Mouse (Mus musculus): Measurements from ENCODE around the gene Mpdu1. TPM values are rescaled to one million over a fixed set of nuclear protein-coding genes. Genes with fewer than 3 reads are reported as not detected.
A peak's percentile ranks its signal among the peaks of the same experiment; 100 is the strongest.

Gene Mpdu1
- polyA plus RNA-seq, 1 experiment from 2014 or later = 82.6 TPM

DNA sequence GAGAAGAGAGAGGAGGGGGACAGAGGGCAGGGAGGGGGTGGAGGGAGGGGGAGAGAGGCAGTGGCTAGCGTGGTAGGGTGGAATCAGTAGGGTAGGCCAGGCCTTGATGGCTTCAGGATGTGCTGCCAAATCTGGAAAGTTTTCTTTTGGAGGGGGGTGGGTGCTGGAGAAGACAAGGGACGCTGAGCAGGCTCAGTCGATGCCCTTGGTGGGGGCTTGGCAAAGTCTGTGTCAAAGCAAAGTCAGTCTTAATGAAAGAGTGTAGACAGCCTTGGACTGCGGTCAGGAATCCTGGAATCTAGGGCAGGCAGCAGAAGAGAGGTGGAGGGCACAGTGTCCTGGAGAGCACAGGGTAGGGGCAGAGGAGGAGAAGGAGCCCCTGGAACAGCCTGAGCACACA lies 51.5 kb downstream of the Mpdu1 start:
- WGBS = 65% methylated on average over 4 of the region's 4 CpGs
- TF ChIP-seq CTCF (IDR thresholded peaks at IDR 0.05; ENCODE audit: low read depth) = no peak

DNA sequence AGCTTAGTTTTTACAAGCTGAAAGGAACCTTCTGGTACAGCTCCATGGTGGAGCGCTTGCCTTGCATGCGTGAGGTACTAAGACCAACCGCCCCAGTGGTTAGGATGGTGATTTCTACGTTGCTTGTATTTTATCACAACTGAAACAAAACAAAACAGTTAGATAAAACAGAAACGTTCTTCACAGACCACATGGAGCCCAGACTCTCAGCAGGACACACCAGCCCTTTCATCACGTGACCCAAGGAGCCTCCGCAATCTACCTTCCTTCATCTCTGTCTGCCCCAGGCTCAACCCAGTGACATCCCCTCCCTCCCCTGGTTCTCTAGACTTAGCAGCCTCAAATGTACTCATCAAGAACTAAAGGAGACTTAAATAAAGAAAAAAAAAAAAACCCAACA lies 53.0 kb downstream of the Mpdu1 start:
- no peak for DNase-seq (ENCODE audit: low spot score)
- H3K27ac ChIP-seq = no peak overlapping the region
- no peaks in the 10 kb centered on the region for H3K27me3 ChIP-seq (ENCODE audit: insufficient read depth, low read length)
- ATAC-seq (replicated peaks; ENCODE audit: low FRiP score, low read depth) = no peak
- H3K4me2 ChIP-seq (ENCODE audit: low read length) = no peak overlapping the region
- no peaks in the 10 kb centered on the region for H3K9me3 ChIP-seq (replicated peaks; ENCODE audit: low read length)
- no peak overlapping the region for H3K9ac ChIP-seq (ENCODE audit: low read depth, low read length)
- H3K4me3 ChIP-seq (replicated peaks; ENCODE audit: low read depth, low read length) = no peak overlapping the region
- H3K4me1 ChIP-seq (replicated peaks; ENCODE audit: insufficient read depth, low read length) = peaks cover 5% of the 10 kb centered on the region; the same call in 1 of the 2 replicates
- 68% methylated on average over 7 of the region's 7 CpGs for WGBS
- no peak for TF ChIP-seq CTCF (IDR thresholded peaks at IDR 0.05; ENCODE audit: low read depth)
- H3K36me3 ChIP-seq (ENCODE audit: insufficient read depth, low read length) = no peaks in the 10 kb centered on the region

More for the DNA sequence above, 51.5 kb downstream of the Mpdu1 start:
- H3K4me1 ChIP-seq (replicated peaks; ENCODE audit: insufficient read depth, low read length) = peaks cover 5% of the 10 kb centered on the region; the same call in 1 of the 2 replicates
- no peak overlapping the region for H3K27ac ChIP-seq
- no peaks in the 10 kb centered on the region for H3K27me3 ChIP-seq (ENCODE audit: insufficient read depth, low read length)
- H3K4me3 ChIP-seq (replicated peaks; ENCODE audit: low read depth, low read length) = no peak overlapping the region
- no peak for DNase-seq (ENCODE audit: low spot score)
- no peaks in the 10 kb centered on the region for H3K36me3 ChIP-seq (ENCODE audit: insufficient read depth, low read length)
- no peak overlapping the region for H3K4me2 ChIP-seq (ENCODE audit: low read length)
- H3K9ac ChIP-seq (ENCODE audit: low read depth, low read length) = no peak overlapping the region
- H3K9me3 ChIP-seq (replicated peaks; ENCODE audit: low read length) = no peaks in the 10 kb centered on the region
- ATAC-seq (replicated peaks; ENCODE audit: low FRiP score, low read depth) = no peak

DNA sequence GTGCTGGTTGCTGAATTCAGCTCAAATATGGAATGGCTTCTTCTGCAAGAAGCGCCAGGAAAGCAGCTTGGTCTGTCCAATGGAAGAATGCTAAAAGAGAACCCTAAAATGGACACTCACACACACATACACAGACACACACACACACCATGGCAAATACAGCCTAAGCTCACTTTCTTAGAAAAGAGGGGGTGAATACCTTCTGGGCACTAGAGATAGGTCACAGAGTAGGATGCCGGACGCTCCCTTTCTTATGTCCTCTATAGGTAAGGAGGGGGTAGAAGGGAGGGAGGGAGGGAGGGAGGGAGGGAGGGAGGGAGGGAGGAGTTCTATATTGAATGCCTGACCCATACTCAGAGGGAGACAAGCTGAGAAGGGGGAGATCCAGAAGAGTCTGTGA lies 53.9 kb downstream of the Mpdu1 start:
- WGBS = 84% methylated on average over 3 of the region's 3 CpGs
- no peak for TF ChIP-seq CTCF (IDR thresholded peaks at IDR 0.05; ENCODE audit: low read depth)

GRCm38 (mm10) chr11:69606832-69607231 lies 55.6 kb downstream of the Mpdu1 start:
- no peak for TF ChIP-seq CTCF (IDR thresholded peaks at IDR 0.05; ENCODE audit: low read depth)
- H3K4me2 ChIP-seq (ENCODE audit: low read length) = no peak overlapping the region
- peaks cover 5% of the 10 kb centered on the region; the same call in 1 of the 2 replicates for H3K4me1 ChIP-seq (replicated peaks; ENCODE audit: insufficient read depth, low read length)
- H3K27ac ChIP-seq = no peak overlapping the region
- ATAC-seq (replicated peaks; ENCODE audit: low FRiP score, low read depth) (no peak), DNase-seq (ENCODE audit: low spot score) (no peak)
- H3K27me3 ChIP-seq (ENCODE audit: insufficient read depth, low read length) = no peaks in the 10 kb centered on the region
- WGBS = 81% methylated on average over 2 of the region's 2 CpGs
- H3K9me3 ChIP-seq (replicated peaks; ENCODE audit: low read length) = no peaks in the 10 kb centered on the region
- H3K36me3 ChIP-seq (ENCODE audit: insufficient read depth, low read length) = no peaks in the 10 kb centered on the region
- no peak overlapping the region for H3K9ac ChIP-seq (ENCODE audit: low read depth, low read length)
- H3K4me3 ChIP-seq (replicated peaks; ENCODE audit: low read depth, low read length) = no peak overlapping the region

More for the DNA sequence above, 53.9 kb downstream of the Mpdu1 start:
- no peak overlapping the region for H3K4me3 ChIP-seq (replicated peaks; ENCODE audit: low read depth, low read length)
- no peaks in the 10 kb centered on the region for H3K9me3 ChIP-seq (replicated peaks; ENCODE audit: low read length)
- no peak overlapping the region for H3K9ac ChIP-seq (ENCODE audit: low read depth, low read length)
- no peak overlapping the region for H3K4me2 ChIP-seq (ENCODE audit: low read length)
- H3K36me3 ChIP-seq (ENCODE audit: insufficient read depth, low read length) = no peaks in the 10 kb centered on the region
- peaks cover 3% of the 10 kb centered on the region; the same call in 1 of the 2 replicates for H3K4me1 ChIP-seq (replicated peaks; ENCODE audit: insufficient read depth, low read length)
- DNase-seq (ENCODE audit: low spot score) = no peak
- no peak for ATAC-seq (replicated peaks; ENCODE audit: low FRiP score, low read depth)
- H3K27me3 ChIP-seq (ENCODE audit: insufficient read depth, low read length) = no peaks in the 10 kb centered on the region
- H3K27ac ChIP-seq = no peak overlapping the region

MicroRNA genes within 50 kb of the gene (microRNA counts, 519-probe panel; counts per million panel counts)
- microRNA mmu-miR-1934 (330 counts per million, percentile 68 among the panel's probes with 10 or more counts), microRNA mmu-miR-467f (330 counts per million, percentile 68 among the panel's probes with 10 or more counts)

Small RNA genes lying within 50 kb of the gene (microRNA-seq; reads per million reads assigned to microRNA genes)
- gene Mir1934 (2.8 reads per million, percentile 6 among the genes with 10 or more reads in this experiment), gene Mir467f (not detected)

Other genes starting within 250 kb of the Mpdu1 start
- gene Kdm6b, start 249.0 kb downstream of the Mpdu1 start, polyA plus RNA-seq (2015; fragmentation: Nextera tagmentation; extraction: Ambion mirVana) = 23.2 and 26.8 TPM in 2 replicates
- 0.32 and 0.52 TPM in 2 replicates for gene Dnah2, start 113.5 kb downstream of the Mpdu1 start, polyA plus RNA-seq (2015; fragmentation: Nextera tagmentation; extraction: Ambion mirVana)
- gene Efnb3, start 102.4 kb downstream of the Mpdu1 start, polyA plus RNA-seq (2015; fragmentation: Nextera tagmentation; extraction: Ambion mirVana) = 7.7 and 7.8 TPM in 2 replicates
- gene Wrap53, start 82.4 kb downstream of the Mpdu1 start, polyA plus RNA-seq (2015; fragmentation: Nextera tagmentation; extraction: Ambion mirVana) = 17.9 and 19.4 TPM in 2 replicates
- 117 and 121 TPM in 2 replicates for gene Trp53, start 82.3 kb downstream of the Mpdu1 start, polyA plus RNA-seq (2015; fragmentation: Nextera tagmentation; extraction: Ambion mirVana)
- 13.7 and 16.3 TPM in 2 replicates for gene Atp1b2, start 56.7 kb downstream of the Mpdu1 start, polyA plus RNA-seq (2015; fragmentation: Nextera tagmentation; extraction: Ambion mirVana)
- gene Shbg, start 44.7 kb downstream of the Mpdu1 start, polyA plus RNA-seq (2015; fragmentation: Nextera tagmentation; extraction: Ambion mirVana) = 0.13 TPM in 1 of 2 replicates, not detected in the other
- gene Sat2, start 40.6 kb downstream of the Mpdu1 start, polyA plus RNA-seq (2015; fragmentation: Nextera tagmentation; extraction: Ambion mirVana) = 27.6 and 31.3 TPM in 2 replicates
- 17.4 and 18.4 TPM in 2 replicates for gene Fxr2, start 29.7 kb downstream of the Mpdu1 start, polyA plus RNA-seq (2015; fragmentation: Nextera tagmentation; extraction: Ambion mirVana)
- gene Sox15, start 7.3 kb downstream of the Mpdu1 start, polyA plus RNA-seq (2015; fragmentation: Nextera tagmentation; extraction: Ambion mirVana) = 0.28 and 0.32 TPM in 2 replicates
- 10.4 and 12.8 TPM in 2 replicates for gene Cd68, start 3.5 kb upstream of the Mpdu1 start, polyA plus RNA-seq (2015; fragmentation: Nextera tagmentation; extraction: Ambion mirVana)
- 468 and 493 TPM in 2 replicates for gene Eif4a1, start 9.8 kb upstream of the Mpdu1 start, polyA plus RNA-seq (2015; fragmentation: Nextera tagmentation; extraction: Ambion mirVana)
- gene Senp3, start 19.4 kb upstream of the Mpdu1 start, polyA plus RNA-seq (2015; fragmentation: Nextera tagmentation; extraction: Ambion mirVana) = 52.2 and 59.4 TPM in 2 replicates
- gene Tnfsf13, start 23.1 kb upstream of the Mpdu1 start, polyA plus RNA-seq (2015; fragmentation: Nextera tagmentation; extraction: Ambion mirVana) = 0.43 and 0.89 TPM in 2 replicates
- 14.1 and 15.8 TPM in 2 replicates for gene Tnfsf12, start 33.2 kb upstream of the Mpdu1 start, polyA plus RNA-seq (2015; fragmentation: Nextera tagmentation; extraction: Ambion mirVana)
- gene Tnfsfm13, start 33.5 kb upstream of the Mpdu1 start, polyA plus RNA-seq (2015; fragmentation: Nextera tagmentation; extraction: Ambion mirVana) = 8.0 and 8.4 TPM in 2 replicates
- 19.0 and 21.0 TPM in 2 replicates for gene Polr2a, start 96.0 kb upstream of the Mpdu1 start, polyA plus RNA-seq (2015; fragmentation: Nextera tagmentation; extraction: Ambion mirVana)
- 0.17 TPM in 1 of 2 replicates, not detected in the other for gene Slc35g3, start 99.3 kb upstream of the Mpdu1 start, polyA plus RNA-seq (2015; fragmentation: Nextera tagmentation; extraction: Ambion mirVana)
- gene Zbtb4, start 103.3 kb upstream of the Mpdu1 start, polyA plus RNA-seq (2015; fragmentation: Nextera tagmentation; extraction: Ambion mirVana) = 2.7 and 3.3 TPM in 2 replicates
- gene Chrnb1, start 133.3 kb upstream of the Mpdu1 start, polyA plus RNA-seq (2015; fragmentation: Nextera tagmentation; extraction: Ambion mirVana) = 12.0 and 12.1 TPM in 2 replicates
- gene Fgf11, start 139.2 kb upstream of the Mpdu1 start, polyA plus RNA-seq (2015; fragmentation: Nextera tagmentation; extraction: Ambion mirVana) = 0.63 and 0.98 TPM in 2 replicates
- gene Tmem102, start 143.0 kb upstream of the Mpdu1 start, polyA plus RNA-seq (2015; fragmentation: Nextera tagmentation; extraction: Ambion mirVana) = 22.9 and 23.0 TPM in 2 replicates
- gene Gm39566, start 152.7 kb upstream of the Mpdu1 start, polyA plus RNA-seq (2015; fragmentation: Nextera tagmentation; extraction: Ambion mirVana) = not detected in 2 replicates
- gene Spem2, start 155.8 kb upstream of the Mpdu1 start, polyA plus RNA-seq (2015; fragmentation: Nextera tagmentation; extraction: Ambion mirVana) = not detected in 2 replicates
- gene Spem1, start 159.5 kb upstream of the Mpdu1 start, polyA plus RNA-seq (2015; fragmentation: Nextera tagmentation; extraction: Ambion mirVana) = not detected in 2 replicates
- 4.1 and 4.7 TPM in 2 replicates for gene Nlgn2, start 175.1 kb upstream of the Mpdu1 start, polyA plus RNA-seq (2015; fragmentation: Nextera tagmentation; extraction: Ambion mirVana)
- 485 and 528 TPM in 2 replicates for gene Tmem256, start 175.9 kb upstream of the Mpdu1 start, polyA plus RNA-seq (2015; fragmentation: Nextera tagmentation; extraction: Ambion mirVana)
- gene Plscr3, start 183.7 kb upstream of the Mpdu1 start, polyA plus RNA-seq (2015; fragmentation: Nextera tagmentation; extraction: Ambion mirVana) = 96.4 and 102 TPM in 2 replicates
- gene Tnk1, start 196.1 kb upstream of the Mpdu1 start, polyA plus RNA-seq (2015; fragmentation: Nextera tagmentation; extraction: Ambion mirVana) = 6.3 and 7.0 TPM in 2 replicates
- gene Tmem95, start 215.4 kb upstream of the Mpdu1 start, polyA plus RNA-seq (2015; fragmentation: Nextera tagmentation; extraction: Ambion mirVana) = not detected in 2 replicates
- gene Kctd11, start 218.8 kb upstream of the Mpdu1 start, polyA plus RNA-seq (2015; fragmentation: Nextera tagmentation; extraction: Ambion mirVana) = 7.7 and 7.8 TPM in 2 replicates
- 0.33 and 0.48 TPM in 2 replicates for gene Acap1, start 232.9 kb upstream of the Mpdu1 start, polyA plus RNA-seq (2015; fragmentation: Nextera tagmentation; extraction: Ambion mirVana)
- 12.5 and 13.0 TPM in 2 replicates for gene 2810408A11Rik, start 238.3 kb upstream of the Mpdu1 start, polyA plus RNA-seq (2015; fragmentation: Nextera tagmentation; extraction: Ambion mirVana)
- gene Neurl4, start 238.4 kb upstream of the Mpdu1 start, polyA plus RNA-seq (2015; fragmentation: Nextera tagmentation; extraction: Ambion mirVana) = 9.7 and 12.7 TPM in 2 replicates

Data from kidney, postnatal 0 days (tissue).